ENCODE assay signal across 18 mouse cellular contexts in genomic region chr14:105717821-105718220, GRCm38 (mm10).
"Had no signal": no experiment of that assay in that cellular context is flagged by ENCODE, and none has a peak within 500 bp of the region (broad histone marks: within the 10 kb centered on the region; RNA-seq: fewer than 3 reads in every experiment).

No protein-coding gene starts in this region.

- H3K4me2 ChIP-seq: lung, embryonic 14.5 days; midbrain, embryonic 12.5 days; neural tube, embryonic 13.5 days; neural tube, embryonic 15.5 days had no signal

- H3K36me3 ChIP-seq: midbrain, embryonic 12.5 days; neural tube, embryonic 13.5 days; neural tube, embryonic 15.5 days had no signal

- DNase-seq: lung, adult 18-20 months; lung, embryonic 14.5 days; lung, postnatal 10 days; lung, postnatal 4 days; midbrain, embryonic 14.5 days; retina, postnatal 1 day; right cerebral cortex, adult 18-20 months; right cerebral cortex, postnatal 25 days; right cerebral cortex, postnatal 4 days; spleen, adult 18-20 months; thymus, adult 18-20 months; thymus, postnatal 14 days; thymus, postnatal 36 days had no signal

- H3K27ac ChIP-seq: midbrain, embryonic 12.5 days; neural tube, embryonic 13.5 days; neural tube, embryonic 15.5 days had no signal

- ATAC-seq: midbrain, embryonic 16.5 days had no signal

- H3K27me3 ChIP-seq: midbrain, embryonic 12.5 days; neural tube, embryonic 13.5 days; neural tube, embryonic 15.5 days had no signal

- H3K4me3 ChIP-seq: midbrain, embryonic 12.5 days; myocyte; neural tube, embryonic 13.5 days; neural tube, embryonic 15.5 days had no signal

- H3K9me3 ChIP-seq: midbrain, embryonic 12.5 days; neural tube, embryonic 15.5 days had no signal

- H3K4me1 ChIP-seq: midbrain, embryonic 12.5 days; neural tube, embryonic 13.5 days; neural tube, embryonic 15.5 days had no signal

- H3K9ac ChIP-seq: lung, embryonic 14.5 days; midbrain, embryonic 12.5 days; neural tube, embryonic 13.5 days; neural tube, embryonic 15.5 days had no signal
